Mouse (Mus musculus): Measurements from ENCODE around the gene Col28a1. TPM values are rescaled to one million over a fixed set of nuclear protein-coding genes. Genes with fewer than 3 reads are reported as not detected.

The Col28a1 gene
- polyA plus RNA-seq, 2 experiments, result 0.04 TPM; not detected in 1

DNA sequence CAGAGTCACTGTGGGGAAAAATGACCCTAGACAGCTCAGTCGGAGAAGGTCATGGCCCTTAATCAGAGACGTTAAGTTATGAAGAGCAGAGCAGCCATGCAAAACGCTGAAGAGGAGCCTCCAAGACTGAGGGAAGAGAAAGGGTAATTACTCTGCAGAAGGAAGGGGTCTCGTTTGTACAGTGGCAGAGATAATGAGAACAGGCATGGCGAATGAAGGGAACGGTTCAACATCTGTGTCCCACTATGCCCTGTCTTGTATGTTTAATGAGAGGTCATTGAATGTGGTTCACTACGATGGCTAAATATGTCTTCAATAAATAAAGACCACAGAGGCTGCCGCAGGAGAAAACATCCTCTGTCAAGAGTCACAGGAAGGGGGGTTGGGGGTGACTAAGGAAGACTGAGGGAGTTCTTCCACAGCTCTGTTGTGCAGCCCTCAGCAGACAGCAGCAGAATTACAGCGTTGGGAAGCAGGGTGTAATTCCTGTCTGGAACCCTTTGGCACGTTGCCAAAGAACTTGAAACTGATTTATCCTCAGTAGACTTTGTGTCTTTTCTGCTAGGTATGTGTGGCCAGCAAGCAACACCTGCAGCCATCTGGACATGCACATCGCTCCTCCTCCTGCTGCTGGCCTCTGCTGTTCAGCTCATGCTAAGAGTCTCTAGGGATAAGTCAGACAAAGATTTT is 226.4 kb downstream of the Col28a1 start:
- H3K4me1 ChIP-seq (replicated peaks; ENCODE audit: control insufficient read depth in 2 of 2, insufficient read depth in 2 of 2, low read length in 1 of 2), result no peaks in the 10 kb centered on the region
- no peak for TF ChIP-seq EP300 (IDR thresholded peaks at IDR 0.05; ENCODE audit: low read depth)
- ATAC-seq (ENCODE audit: insufficient read depth) (no peak), DNase-seq (ENCODE audit: low read depth in 3 of 3, low spot score in 3 of 3) (no peak)
- H3K4me2 ChIP-seq (ENCODE audit: low read depth), result no peak overlapping the region
- H3K9me3 ChIP-seq (ENCODE audit: control insufficient read depth, low read length), result no peaks in the 10 kb centered on the region
- no peaks in the 10 kb centered on the region for H3K27me3 ChIP-seq (ENCODE audit: control insufficient read depth, insufficient read depth, low read length)
- no peak overlapping the region for H3K4me3 ChIP-seq (ENCODE audit: insufficient read depth in 1 of 2, low read depth in 2 of 2, low read length in 2 of 2)
- no peaks in the 10 kb centered on the region for H3K36me3 ChIP-seq (replicated peaks; ENCODE audit: control insufficient read depth, insufficient read depth, low read depth)
- H3K27ac ChIP-seq, result no peak overlapping the region
- WGBS (ENCODE audit: insufficient replicate concordance), result 53% methylated on average over 11 of the region's 11 CpGs
- no peak overlapping the region for H3K9ac ChIP-seq (replicated peaks)

DNA sequence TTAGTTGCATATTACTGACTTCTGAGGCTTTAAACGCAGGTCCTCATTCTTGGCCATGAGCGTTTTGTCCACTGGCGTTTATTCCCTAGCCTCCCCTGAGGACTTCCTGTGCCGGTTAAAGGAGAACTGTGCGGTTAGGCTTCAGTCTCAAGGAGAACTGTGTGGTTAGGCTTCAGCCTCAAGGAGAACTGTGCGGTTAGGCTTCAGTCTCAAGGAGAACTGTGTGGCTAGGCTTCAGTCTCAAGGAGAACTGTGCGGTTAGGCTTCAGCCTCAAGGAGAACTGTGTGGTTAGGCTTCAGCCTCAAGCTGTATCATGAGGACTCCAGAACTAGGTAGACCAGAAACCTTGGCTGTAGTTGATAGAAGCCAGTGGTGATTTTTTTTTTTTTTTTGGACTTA is 229.7 kb downstream of the Col28a1 start:
- no peaks in the 10 kb centered on the region for H3K36me3 ChIP-seq (replicated peaks; ENCODE audit: control insufficient read depth, insufficient read depth, low read depth)
- H3K4me3 ChIP-seq (ENCODE audit: insufficient read depth in 1 of 2, low read depth in 2 of 2, low read length in 2 of 2), result no peak overlapping the region
- H3K9ac ChIP-seq (replicated peaks), result no peak overlapping the region
- no peaks in the 10 kb centered on the region for H3K27me3 ChIP-seq (ENCODE audit: control insufficient read depth, insufficient read depth, low read length)
- no peak for ATAC-seq (ENCODE audit: insufficient read depth)
- DNase-seq (ENCODE audit: low read depth in 3 of 3, low spot score in 3 of 3), result no peak
- no peaks in the 10 kb centered on the region for H3K4me1 ChIP-seq (replicated peaks; ENCODE audit: control insufficient read depth in 2 of 2, insufficient read depth in 2 of 2, low read length in 1 of 2)
- no peaks in the 10 kb centered on the region for H3K9me3 ChIP-seq (ENCODE audit: control insufficient read depth, low read length)
- H3K27ac ChIP-seq, result no peak overlapping the region
- WGBS (ENCODE audit: insufficient replicate concordance), result 37% methylated on average over 7 of the region's 7 CpGs
- no peak overlapping the region for H3K4me2 ChIP-seq (ENCODE audit: low read depth)
- TF ChIP-seq EP300 (IDR thresholded peaks at IDR 0.05; ENCODE audit: low read depth) (no peak), CTCF (IDR thresholded peaks at IDR 0.05; ENCODE audit: low read depth) (no peak)

DNA sequence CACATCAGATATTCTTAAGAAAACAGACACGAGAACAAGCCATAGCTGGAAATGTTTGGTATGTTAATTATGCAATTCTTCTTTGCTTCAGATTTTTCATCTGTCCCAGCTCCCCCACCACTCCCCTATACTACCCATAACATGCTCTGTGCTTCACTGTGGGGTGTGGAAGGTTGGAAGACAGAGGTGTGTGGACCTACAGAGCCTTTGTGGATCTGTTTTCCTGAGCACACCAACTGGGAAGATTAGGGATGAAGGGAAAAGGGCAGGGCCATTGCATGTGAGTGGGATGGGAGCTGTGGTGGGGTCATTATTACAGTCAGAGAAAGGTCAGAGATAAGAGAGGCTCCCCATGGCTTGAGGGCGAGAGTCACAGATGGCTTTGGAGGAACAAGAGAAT is 240.2 kb downstream of the Col28a1 start:
- no peak for ATAC-seq (ENCODE audit: insufficient read depth)
- no peaks in the 10 kb centered on the region for H3K4me1 ChIP-seq (replicated peaks; ENCODE audit: control insufficient read depth in 2 of 2, insufficient read depth in 2 of 2, low read length in 1 of 2)
- H3K36me3 ChIP-seq (replicated peaks; ENCODE audit: control insufficient read depth, insufficient read depth, low read depth), result no peaks in the 10 kb centered on the region
- no peak overlapping the region for H3K4me2 ChIP-seq (ENCODE audit: low read depth)
- H3K4me3 ChIP-seq (ENCODE audit: insufficient read depth in 1 of 2, low read depth in 2 of 2, low read length in 2 of 2), result no peak overlapping the region
- DNase-seq (ENCODE audit: low read depth in 3 of 3, low spot score in 3 of 3), result no peak
- no peak overlapping the region for H3K9ac ChIP-seq (replicated peaks)
- H3K9me3 ChIP-seq (ENCODE audit: control insufficient read depth, low read length), result no peaks in the 10 kb centered on the region
- no peak overlapping the region for H3K27ac ChIP-seq
- H3K27me3 ChIP-seq (ENCODE audit: control insufficient read depth, insufficient read depth, low read length), result no peaks in the 10 kb centered on the region
- WGBS (ENCODE audit: insufficient replicate concordance), result 34% methylated on average over 2 of the region's 2 CpGs
- TF ChIP-seq EP300 (IDR thresholded peaks at IDR 0.05; ENCODE audit: low read depth), result no peak
- TF ChIP-seq CTCF (IDR thresholded peaks at IDR 0.05; ENCODE audit: low read depth), result no peak

DNA sequence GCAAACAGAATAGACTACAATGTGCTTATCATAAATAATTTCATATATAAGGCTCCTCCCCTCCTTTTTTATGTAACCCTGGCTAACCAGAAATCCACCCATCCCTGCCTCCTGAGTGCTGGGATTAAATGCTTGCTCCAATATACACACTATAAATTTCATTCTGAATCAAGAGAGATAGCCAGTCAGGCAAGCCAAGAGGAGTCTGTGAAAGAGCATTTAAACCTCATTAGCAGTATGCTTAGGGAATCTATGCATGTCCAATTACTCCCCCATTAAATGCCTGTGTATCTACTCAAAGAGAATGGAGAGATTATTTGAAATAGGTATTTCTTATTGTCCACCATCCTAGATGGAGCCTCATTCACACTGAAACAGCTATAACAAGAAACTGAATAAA is 240.6 kb downstream of the Col28a1 start:
- ATAC-seq (ENCODE audit: insufficient read depth) (no peak), DNase-seq (ENCODE audit: low read depth in 3 of 3, low spot score in 3 of 3) (no peak)
- Histone ChIP-seq H3K27me3 (ENCODE audit: control insufficient read depth, insufficient read depth, low read length) (no peaks in the 10 kb centered on the region), H3K4me3 (ENCODE audit: insufficient read depth in 1 of 2, low read depth in 2 of 2, low read length in 2 of 2) (no peak overlapping the region), H3K36me3 (replicated peaks; ENCODE audit: control insufficient read depth, insufficient read depth, low read depth) (no peaks in the 10 kb centered on the region), H3K4me1 (replicated peaks; ENCODE audit: control insufficient read depth in 2 of 2, insufficient read depth in 2 of 2, low read length in 1 of 2) (no peaks in the 10 kb centered on the region), H3K9me3 (ENCODE audit: control insufficient read depth, low read length) (no peaks in the 10 kb centered on the region), H3K9ac (replicated peaks) (no peak overlapping the region), H3K27ac (no peak overlapping the region), H3K4me2 (ENCODE audit: low read depth) (no peak overlapping the region)
- TF ChIP-seq CTCF (IDR thresholded peaks at IDR 0.05; ENCODE audit: low read depth) (no peak), EP300 (IDR thresholded peaks at IDR 0.05; ENCODE audit: low read depth) (no peak)

Other genes starting within 250 kb of the Col28a1 start
- 3.6 and 5.1 TPM in 2 replicates for gene Mios, start 16.6 kb upstream of the Col28a1 start, polyA plus RNA-seq (2012; rRNA removed)
- gene Mios, start 16.6 kb upstream of the Col28a1 start, polyA plus RNA-seq (2014; fragmentation: Nextera tagmentation; extraction: Ambion mirVana), result 12.8 and 13.4 TPM in 2 replicates
- 34.7 and 51.1 TPM in 2 replicates for gene Rpa3, start 66.6 kb upstream of the Col28a1 start, polyA plus RNA-seq (2012; rRNA removed)
- gene Rpa3, start 66.6 kb upstream of the Col28a1 start, polyA plus RNA-seq (2014; fragmentation: Nextera tagmentation; extraction: Ambion mirVana), result 136 and 143 TPM in 2 replicates
- 7.4 and 8.1 TPM in 2 replicates for gene Umad1, start 66.7 kb upstream of the Col28a1 start, polyA plus RNA-seq (2012; rRNA removed)
- 14.7 and 15.3 TPM in 2 replicates for gene Umad1, start 66.7 kb upstream of the Col28a1 start, polyA plus RNA-seq (2014; fragmentation: Nextera tagmentation; extraction: Ambion mirVana)
- gene Gm45062, start 66.8 kb upstream of the Col28a1 start, polyA plus RNA-seq (2012; rRNA removed), result 1.9 and 2.1 TPM in 2 replicates
- gene Gm45062, start 66.8 kb upstream of the Col28a1 start, polyA plus RNA-seq (2014; fragmentation: Nextera tagmentation; extraction: Ambion mirVana), result 0.86 and 1.0 TPM in 2 replicates